Mouse (Mus musculus) CH12F3 (cell line): ENCODE measurements at regions not wholly inside any gene's neighbourhood (a gene's known extent, or its start where the extent isn't known, plus 50 kb on each side); places are given as distances from the start of the nearest gene placed in this dataset.

Source experiments
- in situ Hi-C: fragments of 300-500 bp; cut with MboI; formaldehyde crosslinking; loops from 2 replicates; pipeline ENCODE4 v1.14.3; 2020; ENCODE audit warnings: low sequenced_read_pairs

DNA sequence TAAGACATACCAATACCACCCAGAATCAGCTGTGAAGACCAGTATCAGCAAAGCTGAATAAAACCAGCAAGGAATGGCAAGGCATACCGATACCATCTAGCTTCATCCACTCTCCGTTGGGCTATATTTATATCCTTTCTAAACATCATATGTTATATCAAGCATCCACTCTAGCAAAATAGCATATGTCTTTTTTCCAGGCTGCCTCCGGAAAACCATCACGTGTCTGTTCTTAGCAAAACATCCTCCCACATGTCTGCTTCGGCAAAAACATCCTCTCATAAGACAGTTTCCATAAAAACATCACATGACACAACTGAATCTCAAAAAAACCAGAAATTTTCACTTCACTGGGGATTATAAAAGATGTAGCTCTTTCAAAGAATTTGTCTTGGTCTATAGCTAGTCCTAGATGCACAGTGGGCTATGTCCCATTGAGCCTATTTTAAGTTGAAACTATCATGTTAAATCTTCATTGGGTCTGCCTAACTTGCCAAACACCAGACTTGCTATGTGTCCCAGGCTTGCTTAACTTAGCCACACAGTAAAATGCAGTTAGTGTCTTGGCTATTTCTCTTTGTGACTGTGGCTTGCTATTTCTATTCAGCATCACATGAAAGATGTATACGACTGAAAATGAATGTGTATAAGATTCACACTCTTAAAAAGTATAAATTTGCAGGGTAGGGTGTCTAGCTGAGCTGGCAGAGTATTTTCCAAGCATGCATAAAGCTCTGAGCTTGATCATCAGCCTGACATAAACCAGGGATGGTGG is 278.2 kb downstream of the Kcnrg start:
- in situ Hi-C loops: no loop called here

DNA sequence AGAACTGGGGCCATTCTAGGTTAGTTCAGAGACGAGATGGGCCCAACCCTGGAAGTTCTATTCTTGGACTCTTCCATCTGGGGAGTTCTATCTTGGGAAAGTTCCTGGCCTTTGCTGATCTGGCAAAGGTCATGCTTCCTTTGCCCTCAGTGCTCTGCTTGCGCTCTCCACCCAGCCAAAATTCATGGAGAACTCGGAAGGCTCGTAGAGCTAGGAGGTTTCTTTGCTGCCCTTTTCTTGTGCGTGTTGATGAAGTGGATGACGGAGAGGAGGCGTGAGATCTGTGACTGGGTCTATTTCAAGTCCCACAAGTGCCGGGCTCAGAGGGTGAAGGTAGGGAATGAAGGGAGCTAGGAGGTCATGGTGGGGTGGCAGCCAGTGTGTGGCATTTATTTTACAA is 282.4 kb downstream of the Kcnrg start:
- in situ Hi-C loops: no loop called here

DNA sequence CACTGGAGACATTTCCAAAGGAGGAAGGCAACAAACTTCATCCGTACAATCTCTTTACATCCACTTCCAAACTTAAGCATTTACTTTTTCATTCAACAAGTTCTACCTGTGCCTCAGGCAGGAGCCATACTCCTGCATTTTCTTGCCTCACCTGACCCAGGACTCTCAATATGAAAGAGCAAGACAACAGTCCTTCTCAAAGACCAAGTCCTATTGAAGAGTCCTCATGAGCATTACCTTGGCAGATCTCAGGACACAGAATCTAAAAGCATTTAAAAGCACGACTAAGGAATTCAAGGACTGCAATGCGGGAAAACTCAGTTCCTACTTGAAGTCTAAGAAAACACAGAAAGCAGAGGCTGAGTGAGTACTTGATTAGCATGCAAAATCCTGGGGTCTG is 286.5 kb downstream of the Kcnrg start:
- in situ Hi-C loops: no loop called here

DNA sequence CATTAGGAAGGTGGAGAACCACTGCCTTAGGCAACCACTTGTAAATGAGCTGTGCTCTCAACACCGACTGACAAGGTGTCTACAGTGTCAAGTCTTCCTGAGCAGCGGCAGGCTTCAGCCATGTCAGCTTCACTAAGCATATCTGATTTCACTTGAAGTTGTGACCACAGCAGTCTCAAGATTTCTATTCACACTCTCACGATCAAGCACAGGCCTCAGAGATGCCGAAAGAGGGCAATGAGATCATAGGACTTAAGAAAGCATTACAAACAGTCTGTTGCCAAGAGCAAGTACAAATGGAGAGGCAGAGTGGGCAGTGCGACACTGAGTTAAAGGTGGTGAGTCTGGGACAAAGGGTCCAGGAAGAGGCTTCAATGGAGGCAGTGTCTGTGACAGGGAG is 289.6 kb downstream of the Kcnrg start:
- in situ Hi-C loops: no loop called here

DNA sequence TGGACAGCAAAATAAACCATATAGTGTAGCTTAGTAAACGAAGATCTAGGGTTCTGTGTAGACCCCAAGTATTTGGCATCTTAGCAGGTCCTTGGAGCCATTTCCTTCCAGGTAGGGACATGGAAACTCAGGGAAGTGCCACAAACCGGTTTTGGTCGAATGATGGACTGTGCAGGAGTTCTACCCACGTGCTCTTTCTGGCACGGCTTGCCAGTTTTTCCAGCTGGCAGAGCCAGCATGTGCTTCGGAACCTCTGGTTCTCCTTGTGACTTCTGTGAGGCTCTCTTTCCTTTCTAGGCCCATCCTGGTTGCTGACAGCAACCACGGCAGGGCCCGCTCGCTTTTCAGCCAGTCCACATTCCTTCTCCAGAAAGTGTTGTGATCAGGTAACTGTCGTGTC is 291.4 kb downstream of the Kcnrg start:
- in situ Hi-C loops: no loop called here

DNA sequence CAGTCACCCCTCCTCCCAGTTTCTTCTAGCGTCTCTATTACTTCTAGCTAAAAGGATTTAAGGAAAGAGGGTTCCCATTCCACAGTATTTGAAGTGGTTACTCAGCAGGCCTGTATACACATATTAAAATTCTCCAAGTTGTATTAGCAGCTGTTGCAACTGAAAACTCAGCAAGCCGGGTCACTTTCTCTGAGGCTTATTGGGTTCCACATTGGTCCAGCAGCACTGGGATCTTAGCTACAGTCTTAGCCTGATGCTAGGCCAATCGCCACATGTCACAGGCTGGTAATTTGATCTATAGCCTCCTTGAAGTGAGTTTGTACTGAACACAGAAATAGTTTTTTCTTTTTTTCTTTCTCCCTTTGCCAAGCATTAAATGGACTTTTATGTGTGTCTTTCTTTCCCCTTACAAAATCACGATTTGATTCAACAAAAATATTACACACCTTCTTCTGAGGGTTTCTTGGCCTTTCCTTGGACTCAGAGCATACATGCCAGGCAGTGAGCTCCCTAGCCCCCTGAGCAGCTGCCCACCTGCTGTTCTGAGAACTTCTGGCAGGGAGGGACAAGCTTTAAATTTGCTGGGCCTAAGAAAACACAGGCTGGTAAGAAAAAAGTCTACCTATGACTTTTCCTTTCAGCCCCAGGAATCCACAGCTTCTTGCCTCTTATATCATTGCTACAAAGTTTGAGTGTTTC is 297.3 kb downstream of the Kcnrg start:
- in situ Hi-C loops: no loop called here

DNA sequence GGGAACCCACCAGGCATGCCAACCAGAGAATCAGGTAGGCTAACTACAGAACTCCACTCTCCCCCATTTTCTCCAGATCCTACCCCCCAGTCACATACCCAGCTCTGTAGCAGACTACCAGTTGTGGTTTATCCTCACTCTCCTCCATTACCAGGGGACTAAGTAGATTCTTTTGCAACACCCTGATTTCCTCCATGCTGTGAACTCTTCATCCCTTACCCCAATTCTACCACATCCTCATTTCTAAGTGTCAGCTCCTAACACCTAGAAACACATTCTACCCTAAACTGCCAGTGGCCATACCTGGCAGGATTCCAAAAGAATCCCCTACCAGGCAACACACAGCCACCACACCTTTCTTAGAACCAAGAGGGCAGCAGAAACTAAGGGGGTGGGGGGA is 310.9 kb downstream of the Kcnrg start:
- in situ Hi-C loops: no loop called here

DNA sequence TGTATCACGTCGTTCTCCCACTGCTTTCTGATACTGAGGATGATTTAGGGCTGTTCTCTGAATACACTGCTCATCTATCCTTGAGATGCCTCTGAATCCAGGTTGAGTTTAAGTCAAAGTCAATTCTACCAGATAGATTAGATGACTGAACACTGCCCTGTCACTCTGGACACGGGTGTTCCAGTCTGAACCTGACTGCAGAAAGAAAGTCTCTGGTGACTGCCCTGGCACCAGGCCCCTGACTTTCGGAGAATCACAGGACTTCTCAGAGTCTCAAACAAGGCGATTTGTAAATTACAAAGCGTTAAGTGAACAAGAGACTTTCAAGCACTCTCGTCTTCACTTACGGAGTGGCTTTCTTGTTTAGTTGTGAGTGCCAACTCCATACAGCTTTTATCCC is 324.6 kb downstream of the Kcnrg start:
- in situ Hi-C loops: no loop called here

DNA sequence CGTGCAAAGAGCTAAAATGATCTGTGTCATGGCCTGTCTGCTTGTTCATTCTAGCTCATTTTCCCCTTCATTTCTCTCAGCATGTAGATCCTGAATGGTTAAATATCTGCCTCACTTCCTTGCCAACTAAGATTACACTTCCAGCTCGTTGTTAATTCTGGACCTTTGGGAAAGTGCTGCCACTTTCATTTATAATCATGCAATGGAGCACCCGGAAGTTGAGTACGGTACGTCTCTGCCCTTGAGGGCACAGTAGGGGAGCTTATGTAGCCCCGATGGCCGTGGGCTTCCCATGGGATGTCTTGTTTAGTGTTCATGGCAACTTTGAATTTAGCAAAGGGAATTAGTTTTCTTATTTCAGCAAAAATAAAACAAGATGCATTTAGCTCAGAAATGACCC is 334.4 kb downstream of the Kcnrg start:
- in situ Hi-C loops: no loop called here

DNA sequence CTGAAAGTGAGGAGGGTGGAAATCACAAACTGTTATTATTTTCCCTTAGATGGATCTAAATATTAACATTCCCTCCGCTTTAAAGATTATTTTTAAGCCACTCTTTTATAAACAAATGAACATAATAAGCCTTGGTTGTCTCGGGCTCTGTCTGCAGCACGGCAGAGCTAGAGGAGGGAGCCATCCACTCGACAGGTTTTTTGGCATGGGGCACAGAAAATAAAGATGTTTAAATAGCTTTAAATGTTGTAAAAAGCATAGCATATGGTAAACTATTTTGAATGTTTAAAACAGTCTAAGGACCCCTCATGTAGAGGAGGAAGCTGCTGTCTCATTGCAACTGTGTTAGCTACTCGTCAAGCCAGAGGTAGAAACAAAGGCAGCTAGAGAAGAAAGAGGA is 338.4 kb downstream of the Kcnrg start:
- in situ Hi-C loops: no loop called here

DNA sequence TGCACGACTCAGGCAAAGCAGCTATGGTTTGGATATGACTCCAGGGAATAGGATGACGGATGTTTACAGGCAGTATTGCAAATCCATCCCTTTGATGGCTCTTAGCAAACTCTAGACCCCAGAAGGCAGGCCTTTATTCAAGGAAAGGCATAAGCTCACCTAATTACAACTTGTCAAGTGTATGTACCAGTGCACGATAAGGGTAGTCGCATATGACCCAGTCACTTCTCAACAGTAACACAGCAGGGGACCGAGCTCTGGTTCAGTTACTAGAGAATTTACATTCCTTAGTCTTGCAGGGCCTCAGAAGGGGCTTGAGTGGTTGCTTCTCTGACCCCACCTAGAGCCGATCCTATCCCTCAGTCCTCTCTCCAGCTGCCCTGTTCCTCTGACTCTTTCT is 342.2 kb downstream of the Kcnrg start:
- in situ Hi-C loops: no loop called here

DNA sequence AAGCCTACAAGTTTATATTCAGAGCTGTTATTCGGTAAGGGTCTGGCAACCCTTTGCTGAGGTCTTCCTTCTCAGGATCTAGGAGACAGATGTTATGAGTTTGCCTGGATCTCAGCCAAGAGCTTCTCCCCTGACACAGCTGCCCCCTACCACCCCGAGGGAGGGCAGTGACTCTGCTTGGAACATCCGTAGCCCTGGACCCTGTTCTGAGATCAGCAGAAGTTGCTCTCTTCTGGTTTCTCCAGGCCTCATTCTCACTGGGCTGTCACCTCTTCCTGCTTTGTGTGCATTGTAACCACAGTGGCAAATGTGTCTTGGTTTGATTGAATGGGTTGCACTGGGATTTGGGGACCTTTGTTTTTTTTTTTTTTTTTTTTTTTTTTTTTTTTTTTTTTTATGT is 342.4 kb upstream of the Rnaseh2b start:
- in situ Hi-C loops: no loop called here

DNA sequence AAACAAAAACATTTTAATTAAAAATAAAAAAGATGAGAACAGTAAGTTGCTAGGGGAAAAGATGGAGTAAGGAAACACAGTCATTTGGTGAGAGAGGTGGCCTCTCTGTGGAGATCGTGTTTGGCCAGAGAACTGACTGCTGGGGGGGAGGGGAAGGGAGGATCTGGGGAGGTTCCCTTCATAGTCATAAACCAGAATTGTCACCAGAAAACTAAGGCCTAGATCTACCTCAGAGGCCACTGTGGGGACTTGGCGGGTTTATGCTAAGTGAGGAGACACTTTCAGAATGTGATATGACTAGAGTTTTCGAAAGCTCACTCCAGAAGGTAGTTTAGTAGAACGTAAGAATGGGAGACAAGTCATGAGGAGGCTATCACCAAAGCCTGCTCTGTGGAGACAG is 339.4 kb upstream of the Rnaseh2b start:
- in situ Hi-C loops: no loop called here

DNA sequence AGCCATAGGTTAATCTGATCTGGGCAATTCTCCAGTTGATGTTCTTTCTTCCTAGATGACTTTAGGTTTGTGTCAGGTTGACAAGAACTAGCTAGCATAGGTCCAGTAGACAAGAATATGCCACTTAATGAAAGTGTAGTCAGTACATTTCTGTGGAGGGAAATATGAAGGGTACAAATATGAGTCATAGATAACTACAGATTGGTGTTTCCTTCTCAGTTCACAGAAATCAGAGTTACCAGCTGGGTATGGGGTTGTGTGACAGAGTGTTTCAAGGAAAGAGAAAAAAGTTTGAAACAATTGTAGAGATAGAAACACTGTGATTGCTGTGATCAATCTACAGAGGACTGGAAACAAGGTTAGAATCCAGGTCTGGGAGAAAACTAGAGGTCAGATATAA is 337.0 kb upstream of the Rnaseh2b start:
- in situ Hi-C loops: no loop called here

DNA sequence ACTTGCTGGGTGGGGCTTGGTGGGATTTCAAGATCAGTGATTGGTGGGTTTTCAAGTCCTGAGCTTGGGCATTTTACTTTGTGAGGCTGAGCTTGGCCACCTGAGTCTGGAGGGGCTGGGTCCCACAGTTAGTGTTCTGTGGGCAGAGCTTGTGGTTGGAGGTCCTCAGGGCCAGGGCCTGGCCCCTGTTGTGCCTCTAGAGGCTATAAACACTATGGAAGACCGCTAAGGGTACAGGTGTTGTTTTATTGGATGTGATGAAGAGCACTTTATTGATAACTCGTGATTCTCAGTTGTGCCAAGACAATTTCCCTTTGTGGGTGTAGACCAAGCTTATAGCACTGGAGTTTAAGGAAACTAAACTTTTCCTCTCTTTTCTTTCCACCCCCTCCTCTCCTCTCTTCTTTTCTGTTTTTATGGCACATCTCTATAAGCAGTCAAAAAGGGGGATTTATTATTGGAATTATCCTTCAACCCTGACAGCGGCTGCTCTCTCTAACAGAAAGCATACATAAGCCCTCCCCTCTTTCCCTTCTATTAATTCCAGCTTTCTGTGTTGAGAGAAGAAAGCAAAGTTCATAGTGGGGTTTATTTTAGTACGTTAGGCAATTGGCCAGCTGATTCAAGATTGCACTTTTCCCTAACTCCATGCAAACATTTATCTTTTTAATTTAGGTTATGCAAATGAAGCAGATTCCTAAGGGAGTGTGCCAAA is 332.0 kb upstream of the Rnaseh2b start:
- in situ Hi-C loops: no loop called here

DNA sequence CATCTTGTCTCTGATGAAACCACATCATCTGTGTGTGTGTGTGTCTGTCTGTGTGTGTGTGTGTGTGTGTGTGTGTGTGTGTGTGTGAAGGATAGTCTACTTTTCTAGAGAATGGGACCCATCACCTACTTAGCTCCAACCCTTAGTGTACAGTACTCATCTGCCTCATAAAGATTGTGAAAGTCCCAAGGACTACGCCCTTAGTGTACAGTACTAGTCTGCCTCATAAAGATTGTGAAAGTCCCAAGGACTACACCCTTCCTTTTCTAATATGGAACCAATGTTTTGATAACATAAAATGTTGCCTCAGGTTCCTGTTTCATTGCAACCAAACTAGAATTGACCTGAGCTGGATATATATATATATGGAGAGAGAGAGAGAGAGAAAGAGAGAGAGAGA is 323.9 kb upstream of the Rnaseh2b start:
- in situ Hi-C loops: no loop called here

DNA sequence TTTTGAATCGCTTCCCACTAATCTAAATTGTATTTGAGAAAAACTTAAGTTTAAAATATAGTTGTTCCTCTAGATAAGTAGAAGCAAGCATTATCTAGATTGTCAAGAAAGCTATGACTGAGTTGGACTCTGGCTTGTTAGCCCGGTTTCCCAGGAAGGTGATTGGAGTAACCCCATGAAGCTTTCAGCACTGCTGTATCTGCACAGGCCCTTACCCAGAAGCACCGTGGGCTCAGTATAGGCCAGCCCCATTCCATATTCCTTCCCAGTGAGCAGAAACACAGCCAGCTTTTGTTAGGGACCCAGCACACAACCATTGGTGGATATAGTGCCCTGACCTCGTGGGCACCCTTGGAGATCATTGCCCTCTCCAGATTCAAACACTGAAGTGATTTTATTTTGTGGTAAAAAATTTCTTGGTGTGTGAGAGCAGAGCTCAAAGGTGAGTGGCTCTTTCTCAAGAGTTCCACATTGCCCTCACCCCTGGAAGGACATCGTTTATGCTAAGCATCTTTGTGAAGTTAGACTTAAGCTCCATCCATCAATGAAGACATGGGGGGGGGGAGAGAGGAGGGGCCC is 323.3 kb upstream of the Rnaseh2b start:
- in situ Hi-C loops: no loop called here

DNA sequence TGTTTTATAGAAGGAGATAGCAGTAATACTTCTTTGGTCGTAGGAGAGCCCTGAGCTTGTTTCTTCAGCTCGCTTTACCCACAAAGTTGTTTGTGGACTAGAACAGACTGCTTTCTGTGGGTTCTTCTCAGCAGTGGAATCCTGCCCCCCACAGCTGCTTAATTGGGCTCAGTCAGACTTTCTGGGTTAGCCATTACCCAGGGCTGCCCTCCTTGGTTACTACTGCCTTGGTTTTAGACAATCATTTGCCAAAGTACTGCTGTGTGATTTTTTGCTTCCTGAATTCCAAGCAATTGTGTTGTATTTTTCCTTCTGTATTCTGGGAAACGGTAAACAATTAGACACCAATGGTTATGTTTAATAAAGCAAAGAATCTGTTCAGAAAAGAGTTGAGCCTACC is 321.8 kb upstream of the Rnaseh2b start:
- in situ Hi-C loops: no loop called here

DNA sequence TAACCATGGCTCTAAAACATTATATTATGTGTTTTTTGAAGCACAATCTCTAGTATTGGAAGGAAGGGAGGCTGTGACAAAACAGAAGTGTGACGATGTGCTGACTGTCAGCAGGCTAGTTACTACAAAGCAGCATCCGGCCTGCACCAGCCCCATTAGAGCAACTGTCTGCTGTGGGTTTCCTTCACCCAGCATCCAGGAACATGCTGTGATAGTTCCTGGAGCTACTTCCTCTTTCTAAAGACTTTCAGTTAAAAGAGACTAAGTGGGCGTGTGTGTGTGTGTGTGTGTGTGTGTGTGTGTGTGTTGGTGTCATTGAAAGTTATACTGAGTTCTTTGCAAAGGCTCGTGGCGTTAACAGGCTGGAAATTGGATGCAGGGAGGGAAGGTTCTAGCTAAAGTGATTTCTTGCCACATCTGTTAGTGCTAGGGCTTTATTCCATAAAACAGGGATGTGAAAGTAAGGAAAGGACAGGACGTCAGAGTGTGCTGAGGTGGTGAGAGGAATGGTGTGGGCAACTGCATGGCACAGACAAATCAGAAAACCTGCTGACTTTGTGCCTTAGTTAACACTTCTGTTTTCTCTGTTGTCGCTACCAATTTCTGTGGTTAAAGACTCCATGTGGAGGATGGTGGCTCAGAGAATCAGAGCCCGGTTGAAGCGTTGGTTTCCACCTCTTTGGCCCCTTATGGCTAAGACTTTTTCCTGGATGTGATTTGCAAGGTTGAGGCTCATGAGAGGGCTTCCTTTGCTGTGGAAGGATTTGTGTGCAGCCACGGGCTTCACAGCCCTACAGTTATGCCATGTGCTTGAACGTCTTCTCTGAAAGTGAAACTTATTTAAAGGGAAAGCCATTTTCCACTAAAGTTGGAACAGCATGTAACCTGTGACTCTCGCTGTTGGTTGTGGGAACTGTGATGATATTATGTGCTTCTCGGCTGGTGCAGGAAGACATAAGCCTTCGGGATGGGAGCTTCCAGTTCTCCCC is 321.0 kb upstream of the Rnaseh2b start:
- in situ Hi-C loops: no loop called here

DNA sequence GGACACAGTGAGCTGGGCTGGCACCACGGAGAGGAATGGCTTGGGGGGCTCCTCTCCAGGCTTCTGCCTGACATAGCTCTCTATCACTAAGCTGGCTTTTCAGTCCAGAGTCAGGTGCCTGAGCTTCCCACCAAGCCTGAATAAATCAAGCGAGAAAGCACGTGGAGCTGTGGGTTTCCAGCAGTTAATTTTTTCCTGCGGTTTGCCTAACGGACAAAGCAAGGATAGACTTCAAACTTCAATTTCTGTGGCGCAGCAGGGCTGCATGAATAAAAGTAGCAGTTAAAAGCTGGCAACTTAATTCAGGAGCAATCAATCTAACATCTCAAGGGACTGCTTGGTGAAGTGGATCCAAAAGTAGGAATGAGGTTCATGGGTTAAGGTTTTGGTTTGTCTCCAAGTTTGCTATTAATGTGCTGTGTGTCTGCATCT is 317.1 kb upstream of the Rnaseh2b start:
- in situ Hi-C loops: no loop called here
